Mouse (Mus musculus) spleen, postnatal 10 days (tissue): Measurements from ENCODE around the gene Hsd17b11.

Source experiments
- DNase-seq, 2 experiments: peaks; one replicate each; pipeline ENCODE4 v3.0.0; 2021 to 2022; ENCODE audit warnings: low spot score in 2 of 2

Gene Hsd17b11

DNA sequence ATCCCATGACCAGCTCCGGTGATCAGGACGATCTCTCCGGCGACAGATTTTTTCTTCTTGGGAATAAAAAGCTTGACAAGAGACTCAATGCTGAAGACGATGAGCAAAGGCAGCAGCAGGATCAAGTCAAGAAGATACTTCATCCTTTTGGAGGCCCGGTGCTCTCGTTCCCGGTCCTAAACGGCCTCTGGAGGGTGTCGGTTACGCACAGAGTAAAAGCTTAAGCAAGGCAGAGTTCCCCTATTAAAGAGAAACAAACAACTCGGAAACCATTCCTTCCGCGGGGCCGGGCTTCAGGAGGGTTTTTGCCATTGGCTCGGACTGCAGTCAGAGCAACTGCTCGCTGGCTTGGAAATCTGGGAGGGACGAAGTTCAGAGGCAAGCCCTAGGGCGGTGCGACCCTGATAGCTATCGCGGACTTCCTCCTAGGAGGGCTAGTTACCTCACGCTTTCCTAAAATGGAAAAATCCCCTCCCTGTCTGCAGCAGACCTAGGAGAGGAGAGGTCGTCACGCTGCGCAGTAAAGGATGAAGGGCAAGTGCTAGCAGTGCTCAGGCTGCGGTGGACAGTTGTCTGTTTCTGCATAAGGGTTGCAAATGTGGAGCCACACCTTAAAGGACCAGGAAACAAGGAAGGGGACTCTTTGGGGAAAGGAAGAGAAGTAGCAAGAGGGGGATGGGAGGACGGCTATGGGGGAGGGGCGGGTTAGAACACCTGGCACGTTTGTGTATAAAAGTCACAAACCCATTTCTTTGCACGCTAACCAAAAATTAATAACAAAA, at the start of gene Hsd17b11:
Gene Hsd17b11, minus strand, starts transcription at position 323 of the 782 bp plus-strand sequence.
- DNase-seq = peak; percentile 34 to 67

DNA sequence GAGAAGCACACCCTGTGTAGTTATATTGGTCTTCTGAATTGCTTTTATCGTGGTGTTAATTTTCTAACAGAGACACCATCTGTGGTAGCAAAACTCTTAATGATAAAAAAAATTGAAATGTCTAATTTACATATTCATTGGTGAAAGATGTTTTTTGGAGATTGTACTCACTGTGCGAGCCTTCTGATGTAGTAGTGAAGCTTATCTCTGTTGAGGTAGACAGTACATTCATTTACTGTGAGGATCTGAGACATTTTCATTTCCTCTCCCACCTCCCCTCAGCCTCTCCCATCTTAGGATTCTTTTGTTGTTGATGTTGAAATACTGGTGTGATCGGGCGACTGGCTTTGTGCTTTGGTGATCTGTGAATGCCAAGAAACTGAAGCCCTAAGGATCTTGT, 49.3 kb upstream of the Hsd17b11 start:
- DNase-seq = no peak

DNA sequence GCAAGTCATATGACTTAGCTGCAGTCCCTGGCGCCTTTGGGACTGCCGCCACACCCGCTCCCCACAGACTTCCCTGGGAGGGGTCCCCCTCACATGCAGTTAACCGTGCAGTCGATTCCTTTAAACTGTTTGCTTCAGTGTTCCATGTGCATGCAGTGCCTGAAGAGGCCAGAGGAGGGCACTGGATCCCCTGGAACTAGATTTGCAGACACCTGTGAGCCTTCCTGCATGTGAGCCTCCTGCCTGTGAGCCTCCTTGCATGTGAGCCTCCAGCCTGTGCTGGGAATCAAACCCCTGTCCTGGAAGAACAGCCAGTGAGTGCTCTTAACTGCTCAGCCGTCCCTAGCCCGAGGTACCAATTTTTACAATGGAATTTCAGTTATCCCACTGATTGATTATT, 47.0 kb upstream of the Hsd17b11 start:
- no peak for DNase-seq

DNA sequence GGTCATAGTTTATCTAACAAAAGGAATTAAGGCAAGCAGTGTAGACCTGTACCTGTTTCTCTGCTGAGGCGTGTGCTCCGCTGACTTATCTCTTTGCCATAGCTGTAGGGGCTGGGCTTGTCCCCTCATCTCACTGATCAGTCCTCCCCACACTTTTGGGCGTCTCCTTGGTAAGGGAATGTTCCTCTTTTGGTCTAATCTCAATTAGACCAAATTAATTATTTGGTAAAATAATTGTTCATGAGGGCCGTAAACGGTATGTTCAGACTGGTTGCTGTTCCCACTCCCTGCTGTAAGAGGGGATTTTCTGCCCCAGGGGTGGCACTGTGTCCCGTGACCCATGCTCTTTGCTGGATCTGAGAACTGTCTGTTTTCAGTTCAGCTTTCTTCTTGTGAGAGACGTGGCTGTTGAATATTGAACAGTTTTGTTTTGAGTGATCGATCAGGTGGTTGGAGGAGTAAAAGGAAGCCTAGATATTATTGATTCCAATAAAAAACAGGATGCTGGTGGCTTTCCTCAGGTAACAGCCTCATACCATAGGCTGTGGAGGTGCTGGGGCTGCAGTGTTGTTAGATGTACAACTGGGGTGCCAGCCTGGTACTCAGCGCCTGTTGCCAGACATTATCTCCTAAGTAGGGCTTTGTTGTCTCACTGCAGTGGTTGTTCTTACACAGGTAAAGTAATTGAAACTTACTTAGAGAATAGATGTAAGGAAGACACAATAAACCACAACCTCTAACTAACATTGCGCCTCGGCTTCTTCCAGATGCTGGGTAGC, 41.2 kb upstream of the Hsd17b11 start:
- DNase-seq = peak in 1 of 2 experiments; percentile 15

DNA sequence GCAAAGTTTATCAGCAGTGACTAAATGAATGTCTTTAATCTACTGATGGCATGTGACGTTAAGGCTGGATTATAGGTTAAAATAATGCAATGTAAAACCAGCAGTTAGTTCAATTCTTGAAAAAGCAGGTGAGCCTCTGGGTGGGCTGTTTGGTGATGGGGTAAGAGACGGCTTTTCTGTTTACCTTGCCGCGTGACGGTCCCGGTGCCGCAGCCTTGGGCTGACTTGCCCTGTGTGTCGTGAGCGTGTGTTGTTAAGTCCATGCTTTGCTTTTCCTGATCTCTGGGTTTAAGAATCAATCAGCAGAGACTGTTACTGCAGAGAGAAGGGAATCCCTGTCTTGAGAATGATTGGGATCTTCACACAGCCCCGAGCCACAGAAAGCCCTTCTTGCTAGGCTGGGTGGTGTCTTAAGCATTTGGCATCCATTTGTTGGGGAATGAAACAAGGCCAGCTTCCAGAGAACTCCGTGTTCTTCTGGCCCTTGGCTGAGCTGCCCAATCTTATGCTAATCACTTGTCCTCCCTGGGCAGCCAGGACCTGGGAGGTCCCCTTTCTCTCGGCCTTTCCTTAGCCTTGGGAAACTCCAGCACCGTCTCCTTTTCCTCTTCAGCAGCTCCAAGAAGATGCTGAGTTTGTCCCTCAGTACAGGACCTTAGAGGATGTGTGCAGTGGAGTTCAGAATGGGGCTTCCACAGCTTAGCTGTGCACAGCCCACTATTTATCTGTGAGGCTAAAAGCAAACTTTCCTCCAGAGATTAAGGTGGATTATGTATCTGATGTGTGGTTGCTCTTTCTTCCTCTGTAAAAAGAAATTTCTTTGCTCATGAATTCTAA, 40.4 kb upstream of the Hsd17b11 start:
- peak in 1 of 2 experiments; percentile 9 for DNase-seq

DNA sequence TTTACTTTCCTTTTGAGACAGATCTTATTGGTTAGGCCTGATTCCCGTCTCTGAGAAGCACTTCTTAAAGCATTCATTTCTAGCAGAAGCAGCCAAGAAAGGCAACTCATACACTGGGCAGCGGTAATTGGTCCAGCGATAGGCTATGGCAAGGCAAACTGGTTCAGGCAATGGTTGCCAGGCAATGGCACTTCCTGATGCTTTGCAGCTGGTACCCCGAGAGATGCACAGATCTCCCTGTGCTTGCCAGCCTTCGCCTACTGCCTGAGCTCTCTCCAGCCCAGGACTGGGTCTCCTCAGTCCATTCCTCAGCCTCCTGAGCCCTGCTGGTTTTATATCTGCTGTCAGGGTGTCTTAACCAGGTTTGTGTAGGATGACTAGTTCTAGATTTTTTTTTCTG, 38.7 kb upstream of the Hsd17b11 start:
- DNase-seq = no peak

DNA sequence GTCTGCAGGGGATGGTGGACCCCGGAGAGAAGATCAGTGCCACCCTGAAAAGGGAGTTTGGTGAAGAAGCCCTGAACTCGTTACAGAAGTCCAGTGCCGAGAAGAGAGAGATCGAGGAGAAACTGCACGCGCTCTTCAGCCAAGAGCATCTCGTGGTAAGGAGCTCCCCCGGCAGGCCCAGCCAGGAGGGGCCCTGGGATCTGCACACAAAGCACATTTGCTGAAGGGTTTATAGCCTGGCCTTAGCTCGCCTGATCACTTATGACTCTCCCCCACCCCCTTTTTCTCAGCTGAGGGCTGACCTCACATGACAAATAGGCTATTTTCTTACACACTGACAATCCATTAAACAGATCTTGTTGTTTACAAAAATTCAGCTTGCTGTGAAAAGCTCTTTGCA, 37.9 kb upstream of the Hsd17b11 start:
- DNase-seq = no peak

DNA sequence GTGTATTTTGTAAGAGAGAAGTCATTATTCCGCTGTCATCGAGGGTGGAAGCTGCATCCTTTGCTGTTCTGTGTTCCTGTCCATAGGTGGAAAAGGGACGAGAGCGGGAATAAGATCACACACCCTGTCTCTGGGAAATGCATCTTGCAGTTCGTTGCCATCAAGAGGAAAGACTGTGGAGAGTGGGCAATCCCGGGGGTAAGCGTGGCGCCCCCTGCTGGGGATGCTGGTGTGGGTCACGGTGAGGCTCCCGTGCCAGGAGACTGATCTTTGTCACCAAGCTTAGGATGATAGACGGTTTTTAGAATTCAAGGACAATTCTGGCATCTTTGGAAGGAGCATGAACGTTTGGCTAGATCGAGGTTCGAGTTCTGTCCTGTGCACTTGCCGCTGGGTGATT, 36.3 kb upstream of the Hsd17b11 start:
- peak; percentile 44 to 77 for DNase-seq

DNA sequence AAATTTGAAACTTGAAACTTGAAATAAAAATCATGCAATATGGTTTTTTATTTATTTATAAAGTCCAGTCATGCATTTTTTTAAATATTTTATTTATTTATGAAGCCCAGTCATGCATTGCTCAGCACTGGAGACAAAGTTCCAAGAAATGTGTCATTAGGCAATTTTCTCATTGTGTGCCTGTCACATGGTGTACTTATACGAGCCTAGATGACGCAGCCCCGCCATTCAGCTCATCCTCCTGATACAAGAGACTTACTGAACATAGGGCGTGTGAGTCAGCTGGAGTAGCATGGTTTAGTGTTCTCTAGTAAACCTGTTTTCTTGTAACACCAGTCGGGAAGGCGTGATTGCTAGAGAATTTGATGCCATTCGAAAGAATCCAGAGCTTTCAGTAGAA, 34.6 kb upstream of the Hsd17b11 start:
- peak in 1 of 2 experiments; percentile 6 for DNase-seq

DNA sequence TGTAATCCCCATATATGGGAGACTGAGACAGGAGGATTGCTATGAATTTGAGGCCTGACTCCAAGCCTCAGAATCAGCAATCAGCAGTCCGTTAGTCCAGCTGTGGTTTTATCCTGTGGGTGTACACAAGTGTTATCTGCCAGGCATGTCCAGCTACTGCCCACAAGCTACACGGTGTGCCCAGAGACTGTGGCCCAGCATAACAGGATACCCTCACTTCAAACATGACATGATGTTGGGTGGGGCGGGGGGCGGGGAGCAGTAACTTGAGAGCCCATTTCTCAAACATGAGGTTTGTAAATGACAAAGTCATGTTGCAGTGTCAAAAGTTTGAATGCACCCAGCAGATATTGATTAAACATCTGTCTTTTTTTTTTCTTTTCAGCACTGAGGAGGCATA, 34.1 kb upstream of the Hsd17b11 start:
- peak in 1 of 2 experiments; percentile 4 for DNase-seq

DNA sequence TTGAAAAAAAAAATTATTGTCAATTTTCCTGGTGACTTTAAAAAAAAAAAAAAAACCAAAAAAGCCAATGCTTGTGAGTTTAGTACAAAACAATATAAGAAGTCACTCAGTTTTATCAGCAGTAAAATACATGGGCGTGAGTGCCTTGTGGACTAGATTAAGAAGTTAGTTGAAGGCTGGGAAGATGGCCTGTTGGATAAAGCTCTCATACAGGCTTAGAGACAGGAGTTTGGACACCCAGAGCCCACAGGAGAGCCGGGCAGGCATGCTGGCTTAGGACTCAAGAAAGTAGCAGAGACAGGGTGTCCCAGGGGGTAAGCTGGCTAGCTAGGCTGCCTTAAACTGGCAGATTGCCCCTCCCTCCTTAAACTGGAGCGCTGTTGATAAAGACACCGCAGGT, 33.2 kb upstream of the Hsd17b11 start:
- peak in 1 of 2 experiments; percentile 22 for DNase-seq

DNA sequence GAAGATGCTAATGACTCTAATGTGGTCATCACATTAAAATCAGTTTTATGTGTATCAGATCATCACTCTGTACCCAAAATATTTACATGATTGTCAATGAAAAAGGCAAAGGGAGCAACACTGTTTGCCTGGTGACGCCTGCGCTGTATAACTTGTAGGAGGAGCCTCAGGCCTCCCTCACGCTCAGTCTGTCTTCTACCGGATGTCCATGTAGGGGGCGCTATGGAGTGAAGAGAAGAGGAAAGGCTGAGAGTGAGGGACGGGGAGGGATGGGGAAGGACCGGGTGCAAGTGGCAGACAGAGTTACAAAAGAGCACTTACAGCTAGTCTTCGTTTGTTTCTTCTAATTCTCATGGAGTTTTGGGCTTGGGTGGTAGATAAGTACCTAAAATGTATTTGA, 31.2 kb upstream of the Hsd17b11 start:
- DNase-seq = peak; percentile 35 to 73

DNA sequence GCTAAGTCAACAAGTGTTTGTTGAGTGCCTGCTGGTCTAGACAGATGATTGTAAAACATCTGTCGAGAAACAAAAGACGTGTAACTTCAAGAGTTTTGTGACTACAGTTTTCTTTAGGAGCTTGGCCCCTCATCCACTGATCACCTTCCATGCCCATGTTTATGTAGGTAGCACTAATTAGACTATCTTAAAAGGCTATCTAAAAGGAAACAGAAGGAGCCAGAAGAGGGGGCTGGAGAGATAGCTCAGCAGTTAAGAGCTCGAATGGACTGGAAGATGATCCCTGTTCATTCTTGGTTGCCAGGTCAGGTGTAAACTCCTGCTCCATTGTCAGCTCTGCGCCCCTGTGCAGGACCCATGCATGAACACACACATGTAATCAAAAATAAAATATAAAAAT, 26.4 kb upstream of the Hsd17b11 start:
- no peak for DNase-seq

DNA sequence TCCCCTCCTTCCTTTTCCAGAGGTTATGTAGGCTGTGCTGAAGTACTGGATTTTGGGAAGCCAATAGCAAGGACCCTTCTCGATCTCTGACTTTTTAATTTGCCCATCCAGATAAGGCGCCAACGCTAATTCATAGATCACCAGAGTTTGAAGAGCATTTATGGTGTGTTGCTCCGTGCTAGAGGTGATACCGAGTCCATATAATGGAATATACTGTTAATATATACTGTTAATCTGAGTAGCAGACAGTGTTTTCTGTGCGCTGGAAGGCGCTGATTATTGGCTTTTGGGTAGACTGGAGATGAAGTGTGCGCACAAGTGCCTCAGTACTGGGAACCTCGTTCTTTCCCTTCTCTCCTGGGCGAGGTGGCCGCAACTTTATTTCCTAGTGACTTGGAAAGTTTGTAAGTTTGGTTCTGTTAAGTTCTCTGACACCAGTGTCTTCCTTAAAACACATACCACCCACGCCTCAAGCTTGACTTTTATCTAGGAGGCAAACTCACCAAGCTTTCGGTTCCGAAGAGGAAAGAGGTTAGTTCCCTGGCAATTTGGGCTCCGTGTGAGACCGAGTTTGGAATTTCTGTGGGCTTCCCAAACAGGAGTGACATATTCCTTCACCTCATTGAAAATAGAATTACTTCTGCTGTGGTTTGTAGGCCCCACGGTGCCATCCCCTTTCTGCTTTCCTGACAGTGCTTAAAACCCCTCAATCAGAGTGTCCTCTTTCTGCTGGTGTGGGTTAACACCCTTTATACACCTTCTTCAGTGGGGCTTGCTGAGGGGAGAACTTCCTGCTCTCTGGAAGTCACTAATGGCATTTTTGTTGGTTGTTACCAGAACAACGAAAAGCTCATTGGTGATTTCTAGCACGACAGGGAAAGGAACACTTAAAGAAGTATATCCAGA, 25.7 kb upstream of the Hsd17b11 start:
- peak; percentile 37 to 50 for DNase-seq

DNA sequence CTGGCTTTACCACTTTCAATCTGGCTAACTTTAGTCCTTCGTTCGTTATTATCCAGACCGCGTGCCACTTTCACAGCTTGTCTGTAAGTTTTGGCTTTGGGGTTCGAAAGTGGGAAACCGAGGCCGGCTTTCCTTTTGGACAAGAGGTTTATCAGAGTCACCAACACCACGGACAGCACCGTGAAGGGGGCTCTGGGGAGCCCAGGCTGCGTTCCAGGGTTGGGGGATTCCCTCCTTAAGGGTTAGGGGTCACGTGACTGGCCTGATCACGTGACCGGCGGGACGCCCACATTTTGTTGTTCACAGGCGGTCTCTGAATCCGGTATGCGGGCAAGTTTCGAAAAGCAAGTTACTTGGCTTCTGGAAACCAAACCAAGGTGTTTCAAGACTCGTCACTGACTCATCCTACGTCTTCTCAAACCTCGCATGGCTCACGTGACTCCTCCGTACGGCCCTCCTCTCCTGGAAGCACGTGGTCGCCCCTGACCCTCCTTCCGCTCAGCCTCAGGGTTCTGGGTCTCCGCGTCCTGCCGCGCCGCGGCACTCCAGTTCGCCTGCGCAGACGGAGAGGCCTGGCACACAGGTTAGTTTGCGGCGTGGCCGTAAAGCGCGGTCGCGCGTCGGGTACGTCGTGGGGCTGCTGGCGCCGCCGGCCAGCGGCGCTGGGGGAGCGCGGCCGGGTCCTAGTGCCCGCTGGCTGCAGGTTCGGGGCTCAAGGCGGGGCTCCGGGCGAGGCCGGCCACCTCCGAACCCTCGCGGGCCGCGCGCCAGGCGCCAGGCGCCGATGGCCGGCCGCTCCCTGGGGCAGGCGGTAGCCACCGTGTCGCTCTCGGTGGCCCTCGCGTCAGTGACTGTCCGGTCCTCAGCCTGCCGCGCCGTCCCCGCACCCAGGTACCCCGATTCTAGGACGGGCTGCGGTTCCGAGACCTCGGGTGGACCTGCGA, 24.8 kb upstream of the Hsd17b11 start, which contains the start of gene Nudt9:
Gene Nudt9, plus strand, starts transcription at position 51 of the 944 bp plus-strand sequence.
- DNase-seq = peak; percentile 93 to 99

DNA sequence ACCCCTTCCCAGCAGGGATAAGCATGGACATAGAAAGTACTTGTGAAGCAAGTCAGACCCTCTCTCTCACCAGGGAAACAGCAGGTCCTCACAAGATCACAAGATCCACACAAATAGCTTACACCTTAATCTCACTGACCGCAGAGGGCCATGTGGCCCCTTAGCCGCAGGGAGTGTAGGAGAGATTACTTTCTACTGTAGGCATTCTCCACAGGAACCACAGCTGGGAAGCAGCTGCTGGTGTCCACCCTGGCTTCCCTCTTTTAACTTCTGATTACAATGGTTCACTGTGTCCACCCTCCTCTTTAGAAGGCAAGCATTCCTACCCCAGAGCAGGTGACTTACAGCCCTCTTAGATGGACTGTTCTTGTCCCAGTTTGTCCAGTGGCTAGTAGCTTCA, 22.0 kb upstream of the Hsd17b11 start:
- no peak for DNase-seq

DNA sequence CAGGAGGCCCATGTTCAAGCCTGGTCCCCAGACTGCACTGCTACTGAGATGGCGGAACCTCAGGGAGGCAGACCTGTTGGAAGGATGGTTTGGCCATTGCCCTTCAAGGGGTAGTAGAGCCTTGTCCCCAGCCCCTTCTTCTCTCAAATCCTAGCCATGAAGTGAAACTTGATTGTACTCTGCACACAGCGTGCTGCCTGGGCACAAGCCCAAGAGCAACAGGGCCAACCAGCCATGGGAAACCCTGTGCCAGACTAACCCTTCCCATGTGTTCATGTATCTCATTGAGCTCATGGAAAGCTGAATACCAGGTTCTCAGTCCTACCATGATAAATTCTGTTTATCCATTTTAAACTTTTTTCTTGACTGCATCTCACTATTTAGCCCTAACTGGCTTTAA, 21.2 kb upstream of the Hsd17b11 start:
- no peak for DNase-seq

DNA sequence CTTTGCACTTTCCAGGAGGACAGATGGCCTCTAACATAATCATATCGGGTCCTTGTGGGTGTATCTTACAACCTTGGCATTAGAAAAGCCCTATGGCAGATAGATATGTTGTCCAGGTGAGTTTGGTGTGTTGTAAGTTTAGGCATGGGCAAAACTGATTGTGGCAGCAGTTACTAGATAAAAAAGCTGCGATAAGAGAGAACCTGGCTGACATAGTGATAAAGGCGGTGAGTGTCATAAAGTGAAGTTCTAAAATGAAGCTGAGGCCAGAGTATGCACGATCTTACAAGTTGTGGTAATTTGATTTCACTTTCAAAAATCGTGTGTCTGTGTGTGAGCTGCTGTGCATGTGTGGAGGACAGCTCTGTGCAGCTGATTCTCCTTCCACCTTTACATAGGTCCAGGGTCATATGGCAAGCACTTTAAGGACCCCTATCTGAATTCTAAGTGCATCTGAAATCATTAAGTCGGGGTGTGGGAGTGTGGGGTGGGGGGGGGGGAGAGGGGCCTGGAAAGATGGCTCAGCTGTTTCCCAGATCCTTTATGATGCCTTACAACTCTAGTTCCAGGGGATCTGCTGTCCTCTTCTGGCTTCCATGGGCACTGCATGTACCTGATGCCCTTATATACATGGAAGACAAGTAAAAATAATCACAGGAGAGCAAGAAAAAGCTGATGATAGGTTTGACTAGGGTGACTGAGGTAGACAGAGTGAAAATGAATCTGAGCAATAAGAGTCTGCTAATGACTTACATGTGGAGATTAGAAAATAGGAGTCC, 17.6 kb upstream of the Hsd17b11 start:
- DNase-seq = no peak

DNA sequence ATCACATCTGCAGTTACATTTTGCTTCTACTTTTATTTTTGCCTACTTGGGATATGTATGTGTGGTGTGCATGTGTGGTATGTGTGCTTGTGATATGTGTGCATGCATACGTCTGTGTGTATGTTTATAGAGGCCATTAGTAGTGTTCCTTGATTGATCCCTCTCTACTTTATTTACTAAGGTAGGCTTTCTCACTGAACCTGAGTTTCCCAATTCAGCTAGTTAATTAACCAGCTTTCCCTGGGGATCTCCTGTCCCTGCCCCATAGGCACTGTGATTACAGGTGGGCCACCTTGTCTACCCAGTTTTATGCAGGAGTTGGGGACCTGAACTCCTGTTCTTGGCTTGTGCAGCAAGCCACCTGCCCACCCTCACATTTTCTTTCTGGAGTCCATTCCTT, 15.0 kb upstream of the Hsd17b11 start:
- DNase-seq = no peak
